Mouse (Mus musculus) liver, embryonic 14.5 days (tissue): ENCODE data around the gene Pcbp3. TPM values are rescaled to one million over a fixed set of nuclear protein-coding genes. Genes with fewer than 3 reads are reported as not detected.

Experiments
- ATAC-seq: fragments of 200-750 bp; cut with Nextera tagmentation; 2 replicates; pipeline ENCODE4 v1.8.0; 2017; ENCODE audit warnings: moderate number of reproducible peaks, mild to moderate bottlenecking, moderate library complexity; ENCODE audit not compliant: insufficient read depth
- DNase-seq, 3 experiments: peaks; one replicate each; pipeline ENCODE4 v3.0.0-alpha.2; 2012 to 2013; ENCODE audit warnings: low read depth in 3 of 3, low spot score in 3 of 3
- H3K27ac ChIP-seq: fragments of 300-500 bp; sonication (generic); 2 replicates; pipeline ENCODE4 v1.5.1; 2014; ENCODE audit warnings: moderate library complexity, mild to moderate bottlenecking, control low read depth, inconsistent platforms
- H3K27me3 ChIP-seq: fragments of 300-500 bp; sonication (generic); 2 replicates; pipeline ENCODE4 v1.6.1; 2014; ENCODE audit warnings: mild to moderate bottlenecking, low read length, moderate library complexity; ENCODE audit not compliant: control insufficient read depth, insufficient read depth
- H3K36me3 ChIP-seq: fragments of 300-500 bp; sonication (generic); replicated peaks from 2 replicates; pipeline ENCODE4 v1.6.1; 2014; ENCODE audit warnings: low read depth; ENCODE audit not compliant: control insufficient read depth, insufficient read depth
- H3K4me1 ChIP-seq, 2 experiments: fragments of 200-500 bp in 1 of 2; fragments of 300-500 bp in 1 of 2; sonication (generic) in 1 of 2; replicated peaks; 2 replicates each; pipeline ENCODE4 v1.6.1; 2012 to 2014; ENCODE audit warnings: antibody characterized with exemption in 1 of 2, inconsistent platforms in 1 of 2, low read length in 1 of 2; ENCODE audit not compliant: control insufficient read depth in 2 of 2, insufficient read depth in 2 of 2
- H3K4me2 ChIP-seq: fragments of 300-500 bp; sonication (generic); 2 replicates; pipeline ENCODE4 v1.6.1; 2014; ENCODE audit warnings: low read depth, mild to moderate bottlenecking, control low read depth, moderate library complexity
- H3K4me3 ChIP-seq, 2 experiments: fragments of 200-500 bp in 1 of 2; fragments of 300-500 bp in 1 of 2; sonication (generic) in 1 of 2; 2 replicates each; pipeline ENCODE4 v1.5.1; 2012 to 2014; ENCODE audit warnings: low read depth in 2 of 2, low read length in 2 of 2, mild to moderate bottlenecking in 2 of 2, control low read depth in 1 of 2, inconsistent platforms in 1 of 2, moderate library complexity in 1 of 2; ENCODE audit not compliant: insufficient read depth in 1 of 2
- H3K9ac ChIP-seq: fragments of 300-500 bp; sonication (generic); replicated peaks from 2 replicates; pipeline ENCODE4 v1.6.1; 2014; ENCODE audit warnings: mild to moderate bottlenecking, control low read depth, moderate library complexity
- H3K9me3 ChIP-seq: fragments of 300-500 bp; sonication (generic); 2 replicates; pipeline ENCODE4 v1.6.1; 2016; ENCODE audit warnings: low read length, mixed read lengths; ENCODE audit not compliant: control insufficient read depth
- CTCF ChIP-seq: IDR thresholded peaks from 2 replicates; pipeline ENCODE4 v1.5.1; 2016; ENCODE audit warnings: antibody characterized with exemption, low read depth, control low read depth
- EP300 ChIP-seq: IDR thresholded peaks from 2 replicates; pipeline ENCODE4 v1.6.1; 2016; ENCODE audit warnings: antibody characterized with exemption, low read depth
- WGBS: fragments of 180-500 bp; shearing (Covaris S2); extraction: QIAGEN DNeasy Blood & Tissue Kit; methylation state at CpG from one replicate; pipeline ENCODE4 v1.1.7; 2014; ENCODE audit not compliant: insufficient replicate concordance; 5-methylcytosine and 5-hydroxymethylcytosine counted together
- polyA plus RNA-seq, 2 experiments: library from polyadenylated mRNA; depleted of rRNA in 1 of 2; stranded (reverse) in 1 of 2; unstranded in 1 of 2; fragments of >200 nt; fragmentation: Nextera tagmentation in 1 of 2; extraction: Ambion mirVana in 1 of 2; gene quantifications; 2 replicates each; pipeline versions ENCODE4 v1.2.1 to v1.2.3; 2012 to 2014

Gene Pcbp3
- polyA plus RNA-seq, 2 experiments = 2.0 to 2.6 TPM

DNA sequence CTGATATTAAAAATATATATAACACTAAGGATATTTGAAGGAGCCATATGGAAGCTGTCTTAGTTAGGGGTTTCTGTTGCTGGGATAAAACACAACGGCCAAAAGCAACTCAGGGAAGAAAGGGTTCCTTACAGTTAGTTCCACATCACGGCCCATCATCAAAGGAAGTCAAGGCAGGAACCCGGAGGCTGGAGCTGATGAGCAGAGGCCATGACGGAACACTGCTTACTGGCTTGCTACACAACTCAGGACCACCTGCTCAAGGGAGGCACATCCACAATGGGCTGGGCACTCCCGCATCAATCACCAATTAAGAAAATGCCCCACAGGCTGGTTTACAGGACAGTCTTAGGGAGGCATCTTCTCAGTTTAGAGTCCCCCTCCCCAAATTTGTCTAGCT, 26.9 kb downstream of the Pcbp3 start:
- H3K4me3 ChIP-seq = no peak overlapping the region
- no peaks in the 10 kb centered on the region for H3K9me3 ChIP-seq
- no peak overlapping the region for H3K27ac ChIP-seq
- H3K4me2 ChIP-seq = no peak overlapping the region
- no peaks in the 10 kb centered on the region for H3K4me1 ChIP-seq
- H3K36me3 ChIP-seq = no peaks in the 10 kb centered on the region
- DNase-seq (no peak), ATAC-seq (no peak)
- no peaks in the 10 kb centered on the region for H3K27me3 ChIP-seq
- 74% methylated on average over 5 of the region's 5 CpGs for WGBS
- no peak overlapping the region for H3K9ac ChIP-seq
- no peak for TF ChIP-seq EP300
- no peak for TF ChIP-seq CTCF

- H3K9ac ChIP-seq = no peak overlapping the region
- H3K9me3 ChIP-seq = no peaks in the 10 kb centered on the region
- 48% methylated on average over 1 of the region's 1 CpGs for WGBS
- no peak for DNase-seq
- no peaks in the 10 kb centered on the region for H3K36me3 ChIP-seq
- no peak overlapping the region for H3K27ac ChIP-seq
- ATAC-seq = no peak
- TF ChIP-seq CTCF (no peak), EP300 (no peak)
- H3K4me2 ChIP-seq = no peak overlapping the region
- H3K4me1 ChIP-seq = no peaks in the 10 kb centered on the region
- no peaks in the 10 kb centered on the region for H3K27me3 ChIP-seq
- H3K4me3 ChIP-seq = no peak overlapping the region
Measured at GRCm38 (mm10) chr10:76931794-76932193, 29.9 kb downstream of the Pcbp3 start.

- no peaks in the 10 kb centered on the region for H3K9me3 ChIP-seq
- H3K27ac ChIP-seq = no peak overlapping the region
- 68% methylated on average over 6 of the region's 6 CpGs for WGBS
- H3K9ac ChIP-seq = no peak overlapping the region
- ATAC-seq = no peak
- H3K36me3 ChIP-seq = no peaks in the 10 kb centered on the region
- H3K27me3 ChIP-seq = no peaks in the 10 kb centered on the region
- no peak overlapping the region for H3K4me3 ChIP-seq
- no peak for DNase-seq
- no peak overlapping the region for H3K4me2 ChIP-seq
- no peaks in the 10 kb centered on the region for H3K4me1 ChIP-seq
- TF ChIP-seq EP300 = no peak
- TF ChIP-seq CTCF = no peak
Measured at GRCm38 (mm10) chr10:76931122-76931521, 30.6 kb downstream of the Pcbp3 start.

GRCm38 (mm10) chr10:76924441-76924840, 37.2 kb downstream of the Pcbp3 start:
- WGBS = 60% methylated on average over 2 of the region's 2 CpGs
- H3K9ac ChIP-seq = no peak overlapping the region
- no peak for ATAC-seq

DNA sequence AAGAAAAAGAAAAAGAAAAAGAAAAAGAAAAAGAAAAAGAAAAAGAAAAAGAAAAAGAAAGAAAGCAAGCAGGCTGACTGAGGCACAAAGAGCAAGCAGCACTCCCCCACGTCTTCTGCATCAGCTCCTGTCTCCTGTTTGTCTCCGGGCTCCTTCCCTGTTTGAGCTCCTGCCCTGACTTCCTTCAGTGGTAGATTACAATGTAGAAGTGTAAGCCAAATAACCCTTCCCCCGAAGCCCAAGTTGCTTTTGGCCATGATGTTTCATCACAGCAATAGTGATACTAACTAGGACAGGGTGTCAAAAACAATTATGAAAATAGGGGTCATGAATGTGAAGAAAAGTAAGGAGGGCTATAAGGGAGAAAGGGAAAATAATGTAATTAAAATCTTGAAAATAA, 43.6 kb downstream of the Pcbp3 start:
- no peak overlapping the region for H3K4me2 ChIP-seq
- H3K27me3 ChIP-seq = no peaks in the 10 kb centered on the region
- H3K9ac ChIP-seq = no peak overlapping the region
- no peak overlapping the region for H3K27ac ChIP-seq
- TF ChIP-seq EP300 (no peak), CTCF (no peak)
- no peak for DNase-seq
- 49% methylated on average over 3 of the region's 3 CpGs for WGBS
- H3K4me3 ChIP-seq = no peak overlapping the region
- no peaks in the 10 kb centered on the region for H3K4me1 ChIP-seq
- H3K36me3 ChIP-seq = no peaks in the 10 kb centered on the region
- no peak for ATAC-seq
- no peaks in the 10 kb centered on the region for H3K9me3 ChIP-seq

More at GRCm38 (mm10) chr10:76924441-76924840, 37.2 kb downstream of the Pcbp3 start:
- no peak for DNase-seq
- Histone ChIP-seq H3K4me3 (no peak overlapping the region), H3K27me3 (no peaks in the 10 kb centered on the region), H3K9me3 (no peaks in the 10 kb centered on the region), H3K36me3 (no peaks in the 10 kb centered on the region), H3K4me2 (no peak overlapping the region), H3K27ac (no peak overlapping the region), H3K4me1 (no peaks in the 10 kb centered on the region)
- no peak for TF ChIP-seq EP300
- TF ChIP-seq CTCF = no peak
